Mouse (Mus musculus): ENCODE measurements around the gene Mlst8.
"Not testable (repeated sequence)": the region's sequence is repeated elsewhere in the genome, so short reads cannot be mapped to it uniquely, and the experiment has no call there.

The Mlst8 gene

DNA sequence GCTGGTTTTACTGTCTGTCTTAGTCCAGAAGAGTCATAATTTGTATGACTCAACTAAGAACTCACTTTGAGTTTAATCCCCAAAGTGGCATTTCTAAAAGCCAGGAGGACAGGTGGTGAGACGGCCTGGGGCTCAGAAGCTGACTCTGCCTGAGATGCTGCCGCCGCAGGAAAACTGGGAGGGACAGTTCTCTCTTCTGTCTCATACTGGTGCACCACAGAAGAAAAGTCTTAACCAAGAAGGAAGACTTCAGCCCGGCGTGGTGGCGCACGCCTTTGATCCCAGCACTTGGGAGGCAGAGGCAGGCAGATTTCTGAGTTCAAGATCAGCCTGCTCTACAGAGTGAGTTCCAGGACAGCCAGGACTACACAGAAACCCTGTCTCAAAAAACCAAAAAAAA, 53.0 kb downstream of the Mlst8 start:
- no peak for DNase-seq (ENCODE audit: low spot score)

- DNase-seq (ENCODE audit: low spot score), result not testable (repeated sequence)
These were observed 53.6 kb downstream of the Mlst8 start for GRCm38 (mm10) chr17:24425326-24425725.

- DNase-seq (ENCODE audit: low spot score), result no peak
These were observed 54.4 kb downstream of the Mlst8 start for GRCm38 (mm10) chr17:24424489-24424888.

Data from layer of hippocampus, adult 11-12 months (tissue).